Mouse (Mus musculus) adrenal gland, postnatal 25 days (tissue): ENCODE results near the gene Slc15a4. TPM values are rescaled to one million over a fixed set of nuclear protein-coding genes. Genes with fewer than 3 reads are reported as not detected.

Experiments
- DNase-seq: peaks from one replicate; pipeline ENCODE4 v3.0.0; 2021; ENCODE audit warnings: mixed read lengths
- total RNA-seq: library from RNA; stranded (reverse); gene quantifications from 2 replicates; pipeline ENCODE4 v1.2.3, GENCODE M21; 2021

Gene Slc15a4
- total RNA-seq, 1 experiment from 2014 or later: 23.6 TPM

GRCm38 (mm10) chr5:127620371-127620770 is 12.3 kb downstream of the Slc15a4 start:
- no peak for DNase-seq

GRCm38 (mm10) chr5:127618834-127619233 is 13.9 kb downstream of the Slc15a4 start:
- no peak for DNase-seq

- peak; percentile 98 for DNase-seq
Measured at GRCm38 (mm10) chr5:127616884-127617635, 15.6 kb downstream of the Slc15a4 start.

GRCm38 (mm10) chr5:127616151-127616550 is 16.5 kb downstream of the Slc15a4 start:
- DNase-seq: no peak

DNA sequence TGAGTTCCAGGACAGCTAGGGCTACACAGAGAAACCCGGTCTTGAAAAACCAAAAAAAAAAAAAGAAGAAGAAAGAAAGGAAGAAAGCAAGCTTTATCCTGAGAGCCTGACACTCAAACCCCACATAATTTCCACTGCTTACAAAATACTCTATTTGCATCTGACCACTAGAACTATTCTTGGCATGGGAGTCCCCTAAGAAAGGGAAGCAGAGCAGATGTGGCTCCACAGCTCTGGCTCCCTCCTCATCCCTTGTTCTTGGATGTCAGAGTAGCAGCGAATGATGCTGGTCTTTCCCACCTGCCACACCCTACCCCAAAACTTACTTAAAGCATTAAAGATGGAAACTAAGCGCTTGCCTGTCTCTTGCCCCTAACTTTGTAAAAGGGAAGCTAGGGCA is 17.2 kb downstream of the Slc15a4 start:
- no peak for DNase-seq

GRCm38 (mm10) chr5:127612397-127612796 is 20.3 kb downstream of the Slc15a4 start:
- DNase-seq: no peak

GRCm38 (mm10) chr5:127611881-127612280 is 20.8 kb downstream of the Slc15a4 start:
- no peak for DNase-seq

DNA sequence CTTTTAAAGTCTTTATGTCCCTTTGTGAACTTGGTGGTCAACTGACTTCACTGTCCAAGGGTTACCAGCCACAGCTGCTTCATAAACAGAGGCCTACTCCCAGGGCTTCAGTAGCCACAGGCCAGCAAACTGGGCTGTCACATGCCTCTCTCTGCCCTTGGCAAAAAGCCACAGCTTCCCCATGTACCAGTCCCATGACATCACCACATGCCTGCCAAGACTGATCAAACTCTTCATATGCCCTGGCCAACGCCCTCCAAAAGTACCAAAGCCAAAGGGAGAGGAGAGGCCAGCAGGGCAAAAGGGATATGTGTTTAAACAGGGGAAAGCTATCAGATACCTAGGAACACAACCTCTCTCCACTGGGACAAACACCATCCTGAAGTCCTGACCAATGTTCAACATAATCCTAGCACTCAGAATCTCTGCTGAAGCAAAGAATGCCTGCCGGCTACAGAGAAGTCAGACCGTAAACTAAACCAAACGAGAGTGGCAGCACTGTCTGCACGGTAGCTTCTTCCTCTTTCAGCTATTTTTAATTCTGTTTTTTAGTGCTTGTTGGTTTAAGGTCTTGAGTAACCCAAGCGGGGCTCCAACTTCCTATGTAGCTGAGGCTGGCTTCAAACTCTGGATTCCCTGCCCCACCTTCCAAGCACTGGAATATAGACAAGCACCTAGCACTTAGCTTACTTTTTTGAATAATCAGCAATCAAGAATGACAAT is 21.7 kb downstream of the Slc15a4 start:
- peak; percentile 39 for DNase-seq

- DNase-seq: no peak
Measured at GRCm38 (mm10) chr5:127609191-127609714, 23.4 kb downstream of the Slc15a4 start.

DNA sequence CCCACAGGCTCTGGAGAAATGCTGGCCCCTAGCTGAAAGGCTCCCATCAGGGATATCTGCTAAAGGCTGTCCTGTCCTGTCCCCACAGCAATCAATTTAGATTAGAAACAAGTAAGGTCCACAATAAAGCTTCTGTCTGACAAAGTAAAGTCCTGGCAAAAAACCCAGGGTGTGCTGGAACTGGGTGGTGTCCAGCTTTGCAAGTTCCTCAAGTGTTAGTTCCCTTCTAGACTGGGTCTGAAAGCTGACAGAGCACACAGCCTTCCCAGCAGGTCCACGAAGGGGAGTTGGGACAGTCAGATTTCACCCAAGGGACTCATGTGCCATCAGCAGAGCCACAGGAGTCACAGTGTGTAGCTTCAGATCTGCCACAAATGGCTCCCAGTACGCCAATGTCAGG is 25.2 kb downstream of the Slc15a4 start:
- DNase-seq: no peak

GRCm38 (mm10) chr5:127602996-127603395 is 29.7 kb downstream of the Slc15a4 start:
- DNase-seq: no peak

GRCm38 (mm10) chr5:127596862-127597261 is 35.8 kb downstream of the Slc15a4 start:
- no peak for DNase-seq

GRCm38 (mm10) chr5:127595676-127596075 is 37.0 kb downstream of the Slc15a4 start:
- DNase-seq: no peak

GRCm38 (mm10) chr5:127592854-127593253 is 39.8 kb downstream of the Slc15a4 start:
- DNase-seq: no peak

GRCm38 (mm10) chr5:127592406-127592805 is 40.3 kb downstream of the Slc15a4 start:
- no peak for DNase-seq

GRCm38 (mm10) chr5:127587854-127588253 is 44.8 kb downstream of the Slc15a4 start:
- DNase-seq: no peak

DNA sequence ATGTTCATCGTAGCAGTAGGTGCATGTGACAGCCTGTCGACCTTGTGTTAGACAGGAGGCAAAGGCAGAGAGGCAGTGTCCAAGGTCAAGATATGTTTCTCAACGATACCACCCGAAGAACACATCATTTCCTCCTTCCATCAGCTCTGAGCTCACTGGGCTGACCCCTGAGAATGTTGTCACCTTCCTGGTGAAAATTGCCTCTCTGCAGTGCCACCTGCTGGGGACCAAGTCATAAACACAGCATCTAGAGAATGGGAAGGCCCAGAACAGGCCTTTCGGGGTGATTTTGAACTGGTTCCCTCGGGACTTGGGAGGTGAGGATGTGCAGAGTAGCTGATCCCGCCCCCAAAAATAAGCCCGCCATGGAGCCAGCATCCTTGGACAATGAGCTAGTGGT is 49.0 kb downstream of the Slc15a4 start:
- no peak for DNase-seq

- DNase-seq: no peak
Measured at GRCm38 (mm10) chr5:127577419-127577818, 55.3 kb downstream of the Slc15a4 start.

GRCm38 (mm10) chr5:127567165-127567741 is 65.4 kb downstream of the Slc15a4 start:
- DNase-seq: no peak

DNA sequence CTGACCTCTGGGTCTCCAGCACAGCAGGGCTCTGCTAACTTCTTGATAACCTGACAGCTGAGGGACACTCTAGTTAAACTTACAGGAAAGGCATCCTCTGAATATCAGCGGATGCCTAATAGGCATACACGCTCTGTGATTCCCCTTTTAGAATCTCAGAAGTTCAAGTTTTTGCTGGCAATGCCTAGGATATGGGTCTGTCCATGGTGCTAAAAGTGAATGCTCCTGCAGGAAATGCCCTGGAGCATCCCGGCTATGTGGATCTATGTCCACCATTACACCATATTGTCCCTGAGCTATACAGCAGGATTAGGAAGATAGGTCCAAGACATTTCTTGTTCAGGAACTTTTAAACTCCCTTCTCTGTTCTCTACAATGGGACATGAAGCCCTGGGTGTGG is 71.6 kb downstream of the Slc15a4 start:
- no peak for DNase-seq

DNA sequence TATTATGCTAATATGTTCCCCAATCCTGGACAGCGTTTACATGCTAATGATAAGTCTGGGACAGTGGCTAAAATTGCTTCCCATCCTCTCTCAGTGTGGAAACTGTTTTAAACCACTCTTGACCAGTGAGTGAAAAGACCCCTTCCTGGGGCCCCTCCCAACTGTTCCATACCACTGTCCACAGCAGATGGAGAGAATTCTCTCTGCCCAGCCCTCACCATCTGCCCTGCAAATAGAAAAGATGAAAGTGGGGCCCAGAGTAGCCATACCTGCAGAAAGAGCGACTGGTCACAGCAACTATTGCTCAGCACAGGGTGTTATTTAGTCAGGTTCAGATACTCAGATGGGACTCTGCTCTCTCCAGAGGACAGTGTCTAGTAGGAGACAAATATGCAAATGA is 84.6 kb downstream of the Slc15a4 start:
- DNase-seq: no peak

- DNase-seq: no peak
Measured at GRCm38 (mm10) chr5:127546585-127546991, 86.1 kb downstream of the Slc15a4 start.
